Mouse (Mus musculus) spleen, adult 2 months (tissue): ENCODE results near the gene Abcc9.

Experiments
- CTCF ChIP-seq: fragments of 200-500 bp; IDR thresholded peaks from 2 replicates; pipeline ENCODE4 v1.5.1; 2011; ENCODE audit warnings: mild to moderate bottlenecking, inconsistent platforms; ENCODE audit not compliant: insufficient read depth, insufficient read length, insufficient replicate concordance; ENCODE audit errors: extremely low read depth
- POLR2A ChIP-seq: fragments of 200-500 bp; IDR thresholded peaks from 2 replicates; pipeline ENCODE4 v1.6.1; 2011; ENCODE audit warnings: low read depth, low read length, inconsistent platforms

DNA sequence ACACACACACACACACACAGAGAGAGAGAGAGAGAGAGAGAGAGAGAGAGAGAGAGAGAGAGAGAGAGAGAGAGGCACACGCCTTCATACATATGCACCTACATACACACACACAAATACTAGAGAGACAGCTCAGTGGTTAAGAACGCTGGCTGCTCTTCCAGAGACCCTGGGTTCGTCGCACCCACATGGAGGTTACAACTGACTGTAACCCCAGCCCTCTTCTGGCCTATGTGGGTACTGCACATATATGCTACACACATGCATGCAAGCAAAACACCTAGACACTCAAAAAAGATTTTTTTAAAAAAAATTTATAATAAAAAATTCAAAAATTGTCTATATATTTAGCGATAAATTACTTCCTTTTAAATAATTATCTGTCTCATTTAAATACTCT lies 43.1 kb downstream of the Abcc9 start:
- TF ChIP-seq CTCF, result no peak
- no peak for TF ChIP-seq POLR2A
